Mouse (Mus musculus): ENCODE results near the gene Plce1.
"Not testable (repeated sequence)": the region's sequence is repeated elsewhere in the genome, so short reads cannot be mapped to it uniquely, and the experiment has no call there.

The Plce1 gene

DNA sequence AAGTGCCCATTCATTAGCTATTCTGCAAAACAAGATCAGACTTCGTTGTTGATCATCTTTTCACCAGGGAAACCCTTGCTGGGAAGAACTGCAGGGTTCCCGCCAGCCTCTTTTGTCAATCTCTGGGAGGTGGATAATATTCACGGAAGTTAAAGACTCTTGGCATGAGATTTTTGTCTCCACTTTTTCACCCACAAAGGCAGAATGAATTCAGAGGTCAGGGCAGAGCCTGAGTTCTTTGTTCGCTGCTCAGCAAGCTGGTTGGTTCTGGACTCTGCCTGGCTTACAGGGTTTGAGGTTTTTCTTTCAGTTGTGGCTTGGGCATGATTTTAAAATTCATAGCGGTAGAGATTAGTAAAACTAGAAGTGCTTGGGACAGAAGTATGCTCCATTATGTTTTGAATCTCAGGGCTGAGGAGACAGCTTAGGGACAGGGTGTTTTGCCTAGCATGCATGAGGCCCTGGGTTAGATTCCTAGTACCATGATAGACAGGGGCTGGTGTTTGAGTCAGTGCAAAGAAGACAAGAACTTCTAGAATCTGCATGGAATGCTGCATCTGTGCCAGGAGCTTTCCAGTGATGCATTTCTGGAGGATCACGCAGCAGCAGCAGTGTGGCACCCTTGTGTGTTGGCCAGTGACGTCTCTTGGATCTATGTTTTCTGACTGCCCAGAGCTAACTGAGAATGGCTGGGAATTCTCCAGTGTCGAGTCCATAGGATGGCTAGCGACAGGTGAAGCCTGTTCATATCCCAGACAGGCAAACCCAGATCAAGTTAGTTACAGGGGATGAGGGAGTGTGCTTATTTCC lies 7.4 kb downstream of the Plce1 start:
- no peak for DNase-seq (ENCODE audit: low spot score in 2 of 2)

DNA sequence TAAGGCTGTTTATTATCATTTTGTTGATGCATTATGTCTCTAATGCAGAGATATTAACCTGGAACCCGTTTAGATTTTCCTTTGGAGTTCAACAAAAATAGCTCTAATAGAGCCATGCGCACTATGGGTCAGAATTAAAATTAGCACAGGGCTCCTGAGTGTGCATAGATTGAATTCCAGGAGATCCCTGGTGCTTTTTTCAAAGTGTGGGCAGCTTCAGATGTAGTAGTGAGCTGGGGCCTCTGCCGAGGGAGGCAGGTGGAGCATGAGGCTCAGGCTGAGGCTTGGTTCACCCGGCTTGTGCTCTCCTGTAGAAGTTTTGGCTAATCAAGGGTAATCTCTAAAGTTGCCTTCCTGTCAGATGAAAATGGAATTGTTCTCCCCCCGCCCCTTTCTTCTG lies 17.3 kb downstream of the Plce1 start:
- DNase-seq (ENCODE audit: low spot score in 2 of 2): no peak

DNA sequence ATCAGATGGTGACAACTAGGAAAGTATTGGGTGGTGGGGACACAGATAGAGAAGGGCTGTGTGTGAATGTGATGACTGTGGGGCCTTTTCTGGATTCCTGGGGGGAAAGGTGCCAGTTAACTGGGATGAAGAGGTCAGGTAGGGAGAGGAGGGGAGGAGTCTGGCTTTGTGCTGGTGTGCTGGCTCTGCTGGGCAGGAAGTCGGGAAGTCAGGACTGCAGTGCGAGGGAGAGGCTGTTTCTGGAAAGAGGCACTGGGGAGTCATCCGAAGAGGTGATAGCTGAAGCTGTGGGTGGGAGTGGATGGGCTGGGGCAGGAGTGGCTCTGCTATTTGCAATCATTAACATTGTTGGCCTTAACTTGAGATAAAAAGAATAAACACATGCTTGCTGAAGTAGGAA lies 23.7 kb downstream of the Plce1 start:
- no peak for DNase-seq (ENCODE audit: low spot score in 2 of 2)

- DNase-seq (ENCODE audit: low spot score in 2 of 2): no peak
These were observed 25.2 kb downstream of the Plce1 start for GRCm38 (mm10) chr19:38506131-38506530.

DNA sequence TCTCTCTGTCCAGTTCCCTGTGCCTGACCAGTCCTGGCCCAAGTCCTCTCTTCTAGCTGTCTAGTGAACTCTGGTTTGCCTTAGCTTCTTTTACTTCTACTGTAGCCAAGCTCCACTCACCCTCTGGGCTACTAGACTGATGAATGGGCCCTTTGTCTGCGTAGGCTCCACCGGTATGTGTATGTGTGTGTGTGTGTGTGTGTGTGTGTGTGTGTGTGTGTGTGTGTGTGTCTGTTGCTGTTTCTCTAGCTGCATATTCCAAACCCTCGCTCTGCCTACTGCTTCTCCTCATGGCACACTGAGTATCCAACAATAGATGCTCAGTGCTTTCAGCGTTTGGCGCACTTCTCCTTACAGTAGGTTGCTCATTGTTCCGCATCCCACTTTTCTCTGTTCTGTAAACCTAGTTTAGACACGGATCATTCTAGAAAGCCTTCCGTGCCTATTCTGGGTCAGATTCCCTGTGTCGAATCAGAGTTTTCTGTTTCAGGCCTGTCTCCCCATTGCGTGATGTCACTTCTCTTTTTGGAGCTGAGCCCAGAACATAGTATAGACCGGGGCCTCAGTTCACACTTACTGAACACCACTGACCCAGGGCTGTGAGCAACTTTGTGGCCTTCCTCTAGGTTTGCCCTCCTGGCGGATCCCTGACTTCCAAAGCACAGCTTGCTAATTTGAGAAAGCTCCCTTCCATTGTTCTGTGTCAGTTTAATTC lies 26.5 kb downstream of the Plce1 start:
- no peak for DNase-seq (ENCODE audit: low spot score in 2 of 2)

DNA sequence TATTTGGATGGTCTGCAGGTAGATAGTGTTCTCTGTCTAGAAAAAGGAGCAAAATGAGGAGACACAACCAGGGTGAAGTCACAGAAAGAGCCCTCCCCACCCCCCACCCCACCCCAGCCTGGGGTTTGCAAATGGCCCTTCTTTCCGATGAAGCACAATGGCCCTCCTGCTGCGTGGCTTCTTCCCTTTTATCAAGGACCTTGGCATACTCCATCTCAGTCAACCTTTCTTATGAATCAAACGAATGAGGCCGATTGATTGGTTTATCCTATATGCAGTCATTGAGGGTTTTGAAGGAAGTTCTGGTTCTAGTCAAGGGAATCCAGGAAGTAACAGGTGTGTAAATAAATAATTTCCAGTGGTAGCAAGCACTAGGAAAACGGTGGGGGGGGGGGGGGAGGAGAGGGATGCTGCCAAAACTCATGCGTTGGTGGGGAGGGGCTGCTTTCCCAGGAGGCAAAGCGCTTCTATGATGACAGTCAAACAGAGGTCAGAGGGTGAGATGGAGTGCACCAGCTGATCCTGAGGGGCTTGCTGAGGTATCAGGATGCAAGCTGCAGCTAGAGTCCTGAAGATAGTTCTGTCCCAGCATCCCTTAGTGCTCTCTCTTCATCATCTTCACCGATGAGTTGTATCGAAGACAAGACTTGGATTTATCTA lies 27.2 kb downstream of the Plce1 start:
- no peak for DNase-seq (ENCODE audit: low spot score in 2 of 2)

DNA sequence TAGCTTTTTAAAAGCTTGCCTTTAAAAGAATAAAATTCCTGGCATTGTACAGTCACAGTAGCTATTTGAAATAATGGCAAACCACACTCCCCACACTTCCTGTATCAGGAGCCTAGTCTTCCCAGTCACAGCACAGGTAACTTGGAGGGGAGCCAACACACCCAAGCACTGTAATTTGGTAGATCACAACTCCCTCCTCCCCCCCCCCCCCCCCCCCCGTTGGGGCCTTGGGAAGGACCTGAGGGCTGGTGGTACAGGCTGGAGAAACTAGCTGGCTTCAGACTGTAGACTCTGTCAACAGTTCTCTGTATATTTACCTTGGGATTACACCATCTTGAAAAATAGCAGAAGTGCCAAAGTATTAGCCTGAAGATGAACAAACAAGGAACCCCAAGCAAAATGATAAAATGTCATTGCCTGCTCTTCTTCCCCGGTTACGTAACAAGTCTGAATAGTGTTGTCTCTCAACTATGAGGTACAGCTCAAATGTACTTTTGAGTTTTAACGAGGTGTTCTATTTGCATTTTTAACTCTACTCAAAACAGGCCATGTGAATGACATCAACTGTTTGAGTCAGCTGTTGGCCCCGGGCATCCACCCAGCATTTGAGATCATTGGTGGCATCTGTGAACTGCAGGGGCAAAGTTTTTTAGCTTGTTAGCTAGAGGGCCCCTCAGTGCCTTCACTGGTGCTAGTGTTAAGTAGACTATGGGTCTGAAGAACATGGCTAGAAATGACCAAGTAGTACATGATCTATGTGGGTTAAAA lies 33.7 kb downstream of the Plce1 start:
- no peak for DNase-seq (ENCODE audit: low spot score in 2 of 2)

DNA sequence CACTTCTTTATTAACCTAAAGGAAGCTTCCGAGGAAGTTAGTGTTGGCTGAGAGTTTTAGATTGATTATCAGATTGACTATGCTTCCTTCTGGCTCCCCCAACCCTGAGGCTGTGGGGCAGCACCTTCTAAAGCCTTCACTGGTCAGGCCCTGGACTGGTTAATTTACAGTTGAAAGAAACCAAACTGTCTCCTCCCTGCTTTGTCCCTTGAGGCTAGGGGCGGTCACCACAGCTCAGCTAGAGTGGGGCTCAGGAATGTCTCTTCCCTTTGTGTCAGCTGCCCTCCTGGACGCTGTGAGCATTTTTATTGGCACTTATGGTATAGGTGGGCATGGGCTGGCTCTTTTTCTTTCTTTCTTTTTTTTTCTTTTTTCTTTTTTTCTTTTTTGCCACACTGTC lies 45.9 kb downstream of the Plce1 start:
- DNase-seq (ENCODE audit: low spot score in 2 of 2): no peak

DNA sequence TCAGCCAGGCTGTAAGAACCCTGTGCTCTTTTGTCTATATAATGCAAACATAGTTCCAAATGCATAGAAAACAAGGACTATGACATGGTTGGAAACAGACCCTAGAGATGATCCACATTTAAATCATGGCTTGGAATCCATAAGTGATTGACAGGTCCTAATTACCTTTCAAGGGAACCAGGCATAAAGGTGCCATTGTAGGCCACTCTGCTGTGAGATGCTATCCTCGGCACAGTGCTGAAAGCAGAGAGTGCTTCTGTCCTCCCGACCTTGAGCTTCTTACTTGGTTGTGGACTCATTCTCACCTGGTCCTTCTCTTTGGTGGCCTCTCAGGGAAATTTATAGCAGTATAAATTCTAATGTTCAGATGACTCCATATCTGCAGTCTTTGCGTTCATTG lies 46.6 kb downstream of the Plce1 start:
- DNase-seq (ENCODE audit: low spot score in 2 of 2): no peak

GRCm38 (mm10) chr19:38533230-38533629 lies 52.3 kb downstream of the Plce1 start:
- DNase-seq (ENCODE audit: low spot score in 2 of 2): no peak

DNA sequence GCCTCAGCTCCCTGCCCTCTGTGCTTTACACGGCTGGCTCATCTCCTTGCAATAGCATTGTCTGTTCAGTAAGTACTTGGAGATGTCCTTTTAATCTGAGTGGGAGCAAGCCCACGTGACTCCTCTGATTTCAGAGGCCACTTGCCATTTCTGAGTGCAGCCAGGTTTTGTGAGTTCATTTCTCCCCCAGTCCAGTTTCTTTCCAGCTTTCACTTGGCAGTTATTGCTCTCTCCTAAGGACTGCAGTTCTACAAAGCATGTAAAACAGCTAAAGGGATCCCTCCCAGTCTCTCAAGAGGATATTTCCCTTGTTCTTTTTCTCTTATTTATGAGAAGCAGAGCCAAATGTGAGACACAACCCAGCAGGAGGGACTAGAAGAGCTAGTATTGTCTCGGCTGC lies 58.4 kb downstream of the Plce1 start:
- DNase-seq (ENCODE audit: low spot score in 2 of 2): no peak

GRCm38 (mm10) chr19:38540549-38540948 lies 59.6 kb downstream of the Plce1 start:
- no peak for DNase-seq (ENCODE audit: low spot score in 2 of 2)

DNA sequence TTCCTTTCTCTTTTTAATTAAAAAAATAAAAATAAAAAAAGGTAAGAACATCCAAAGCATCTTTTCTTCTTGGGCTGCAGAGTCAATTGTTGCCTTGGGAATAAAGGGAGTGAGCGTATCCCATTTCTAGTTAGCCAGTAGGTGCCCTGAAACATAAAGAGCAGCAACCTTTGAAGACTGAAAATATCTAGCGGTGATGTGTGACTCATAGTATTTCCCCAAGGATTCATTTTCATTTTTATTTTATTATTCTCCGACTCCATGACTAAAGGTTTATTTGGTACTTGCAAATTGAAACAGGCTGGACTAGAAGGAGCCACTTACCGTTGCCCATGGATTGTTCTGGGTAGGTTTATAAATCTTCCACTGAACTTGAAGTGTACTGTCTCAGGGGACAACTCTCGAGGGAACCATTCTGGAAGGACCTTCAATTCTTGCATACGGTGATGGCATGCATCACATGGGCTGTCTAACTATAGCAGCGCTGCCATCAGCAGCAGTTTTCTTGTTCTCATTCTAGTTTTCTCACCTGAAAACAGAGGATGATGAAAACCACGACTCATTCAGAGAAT lies 68.7 kb downstream of the Plce1 start:
- no peak for DNase-seq (ENCODE audit: low spot score in 2 of 2)

DNA sequence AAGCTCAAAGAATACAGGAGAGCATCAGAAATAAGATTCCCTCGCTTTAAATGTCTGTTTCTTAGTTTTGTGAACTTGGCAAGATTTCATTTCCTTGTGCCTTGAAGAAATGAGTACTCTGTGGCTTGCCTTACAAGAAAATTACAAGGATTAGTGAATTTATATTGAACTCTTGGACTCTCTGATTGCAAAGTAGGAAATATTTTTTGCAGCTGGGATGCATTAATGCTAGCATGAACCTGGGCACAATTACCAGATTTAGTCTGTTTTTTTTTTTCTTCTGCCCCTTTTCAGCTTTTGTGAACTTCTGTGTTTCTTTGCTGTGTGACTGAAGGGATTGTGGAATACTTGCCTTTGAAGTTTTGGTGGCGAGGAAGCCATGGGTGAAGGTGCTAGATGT lies 72.6 kb downstream of the Plce1 start:
- no peak for DNase-seq (ENCODE audit: low spot score in 2 of 2)

GRCm38 (mm10) chr19:38555399-38555798 lies 74.5 kb downstream of the Plce1 start:
- DNase-seq (ENCODE audit: low spot score in 2 of 2): no peak

DNA sequence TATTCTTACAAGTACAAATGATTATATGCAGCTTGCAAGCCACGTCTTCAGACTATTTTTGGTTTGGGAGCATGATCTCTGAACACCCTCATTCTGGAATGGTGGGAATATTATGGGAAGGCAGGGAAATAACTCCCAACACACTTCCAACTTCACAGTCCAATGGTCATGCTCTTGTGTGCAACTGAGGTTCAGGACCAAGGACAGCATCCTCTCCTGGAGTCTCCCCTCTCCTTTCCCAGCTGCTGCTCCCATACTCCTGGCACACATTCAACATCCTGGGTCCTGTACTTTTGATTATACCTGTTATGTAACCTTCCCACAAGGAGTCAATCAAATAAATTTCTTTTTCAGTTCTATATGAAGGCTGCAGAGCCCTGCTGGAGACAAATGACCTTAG lies 77.9 kb downstream of the Plce1 start:
- DNase-seq (ENCODE audit: low spot score in 2 of 2): no peak

GRCm38 (mm10) chr19:38561887-38562286 lies 81.0 kb downstream of the Plce1 start:
- not testable (repeated sequence) for DNase-seq (ENCODE audit: low spot score in 2 of 2)

DNA sequence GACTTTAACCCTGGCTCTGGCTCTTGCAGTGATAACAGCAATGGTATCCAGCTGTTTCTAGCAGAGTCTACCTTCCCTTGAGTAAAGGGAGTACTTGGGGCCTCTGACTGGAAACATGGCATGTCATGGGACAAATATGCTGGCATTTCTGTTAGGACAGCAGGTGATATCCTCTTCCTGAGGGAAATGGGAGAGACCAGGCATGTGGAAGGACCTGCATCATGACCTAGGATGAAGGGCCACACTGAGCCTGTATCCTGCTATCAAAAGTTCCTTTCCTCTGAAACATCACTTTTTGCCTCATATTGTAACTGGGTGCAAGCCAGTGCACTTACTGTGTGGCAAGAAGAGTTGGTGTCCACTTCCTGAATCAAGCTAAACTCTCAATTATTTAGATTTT lies 85.2 kb downstream of the Plce1 start:
- no peak for DNase-seq (ENCODE audit: low spot score in 2 of 2)

DNA sequence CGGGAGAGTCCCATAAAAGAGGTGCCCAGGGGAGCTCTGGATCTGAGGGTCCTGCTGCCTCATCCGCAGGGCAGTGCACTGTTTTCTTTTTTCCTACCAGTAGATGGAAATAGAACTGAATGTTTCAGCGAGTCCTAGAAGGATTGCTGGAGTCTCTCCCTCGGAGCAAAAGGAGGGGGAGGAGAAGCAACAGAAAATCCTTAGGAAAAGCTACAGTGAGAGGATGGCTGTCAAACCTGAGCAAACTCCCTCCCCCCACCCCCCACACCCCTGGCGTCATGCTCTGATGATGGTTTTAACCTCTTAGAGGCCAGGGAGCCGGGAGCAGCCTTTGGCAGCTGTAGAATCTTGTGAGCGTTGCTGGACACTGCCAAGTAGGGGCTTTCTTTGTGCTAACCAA lies 85.8 kb downstream of the Plce1 start:
- no peak for DNase-seq (ENCODE audit: low spot score in 2 of 2)

- no peak for DNase-seq (ENCODE audit: low spot score in 2 of 2)
These were observed 86.4 kb downstream of the Plce1 start for GRCm38 (mm10) chr19:38567331-38567730.

DNA sequence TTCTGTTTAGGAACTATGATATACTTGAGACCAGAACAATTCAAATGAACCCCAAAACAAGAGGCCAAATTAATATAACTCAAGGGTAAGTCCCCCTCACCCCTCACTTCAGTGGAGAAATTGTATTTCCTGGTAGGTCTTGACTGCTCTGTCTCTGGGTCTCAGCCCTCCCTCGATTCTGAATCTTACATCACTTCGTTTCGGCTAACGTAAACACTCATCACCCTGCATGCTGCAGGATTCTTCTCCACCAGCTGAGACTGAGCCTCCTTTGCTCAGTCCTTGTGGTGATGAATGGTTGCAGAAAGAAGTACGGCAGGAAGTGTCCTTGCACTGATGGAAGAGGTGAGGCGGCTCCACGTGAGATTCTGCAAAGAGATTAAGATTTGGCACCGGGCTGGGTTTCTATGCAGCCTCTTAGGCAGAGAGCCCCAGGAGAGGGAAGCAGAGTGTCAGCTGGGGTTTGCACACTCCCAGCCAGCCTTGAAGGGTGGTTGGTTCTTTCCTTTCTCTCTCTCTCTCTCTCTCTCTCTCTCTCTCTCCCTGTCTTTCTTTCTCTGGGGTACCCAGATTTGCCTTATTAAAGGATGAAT lies 97.7 kb downstream of the Plce1 start:
- no peak for DNase-seq (ENCODE audit: low spot score in 2 of 2)

Measured in spleen, postnatal 14 days (tissue).